Mouse (Mus musculus): ENCODE results near the gene Rb1. TPM values are rescaled to one million over a fixed set of nuclear protein-coding genes. Genes with fewer than 3 reads are reported as not detected.

Rb1 gene
- total and polyA plus RNA-seq, 3 experiments, result 6.3 to 13.2 TPM; not detected in 1

DNA sequence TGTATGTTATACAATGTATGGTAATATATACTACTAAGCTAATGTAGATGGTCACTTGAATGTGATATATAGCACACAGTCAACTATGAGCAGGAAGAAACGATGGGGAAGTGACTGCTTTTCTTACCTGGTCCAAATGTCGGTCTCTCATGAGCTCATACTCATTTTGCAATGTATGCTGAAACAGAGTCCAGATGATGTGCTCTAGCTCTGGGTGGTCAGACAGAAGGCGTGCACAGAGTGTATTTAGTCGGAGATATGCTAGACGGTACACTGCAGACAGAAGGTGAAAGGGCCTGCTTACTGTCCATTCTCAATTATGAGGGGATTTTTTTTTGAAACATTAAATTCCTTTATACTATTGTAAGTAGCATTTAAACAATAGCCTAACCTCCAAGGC is 114.1 kb downstream of the Rb1 start (continued):
- no peak for TF ChIP-seq TAL1 (IDR thresholded peaks at IDR 0.05; ENCODE audit: low read length)
- no peak for TF ChIP-seq HCFC1 (IDR thresholded peaks at IDR 0.05; ENCODE audit: low read depth, low read length)
- no peak for TF ChIP-seq SIN3A (IDR thresholded peaks at IDR 0.05; ENCODE audit: low read length)

DNA sequence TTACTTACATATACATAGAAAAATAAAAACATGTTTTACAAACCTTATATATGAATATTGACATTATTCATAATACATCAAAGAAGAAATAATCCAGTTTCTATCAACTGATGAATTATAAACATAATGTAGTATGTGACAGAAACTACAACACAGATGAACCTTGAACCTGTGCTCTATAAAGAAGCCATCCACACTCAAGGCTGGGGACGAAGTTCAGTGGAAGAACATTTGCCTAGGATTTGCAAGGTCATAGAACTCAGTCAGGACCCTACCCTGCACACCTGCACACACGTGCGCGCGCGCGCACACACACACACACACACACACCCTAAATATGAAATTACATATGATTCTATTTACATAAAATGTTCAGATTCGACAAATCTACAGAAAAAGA is 115.4 kb downstream of the Rb1 start:
- H3K4me1 ChIP-seq (ENCODE audit: control insufficient read depth in 1 of 2, insufficient read depth in 2 of 2, low read length in 2 of 2), result no peaks in the 10 kb centered on the region
- H3K9me3 ChIP-seq (replicated peaks; ENCODE audit: insufficient read depth, low read length), result no peaks in the 10 kb centered on the region
- H3K27me3 ChIP-seq (ENCODE audit: control insufficient read depth in 1 of 2, insufficient read depth in 2 of 2, low read length in 2 of 2), result no peaks in the 10 kb centered on the region
- TF ChIP-seq HCFC1 (IDR thresholded peaks at IDR 0.05; ENCODE audit: low read depth, low read length), result no peak
- TF ChIP-seq TBP (IDR thresholded peaks at IDR 0.05; ENCODE audit: low read depth, low read length), result no peak
- TF ChIP-seq ZC3H11A (IDR thresholded peaks at IDR 0.05; ENCODE audit: low read depth, low read length), result no peak
- no peak for TF ChIP-seq RAD21 (IDR thresholded peaks at IDR 0.05; ENCODE audit: low read depth, low read length)
- TF ChIP-seq NELFE (IDR thresholded peaks at IDR 0.05; ENCODE audit: low read depth, low read length), result no peak
- no peak for TF ChIP-seq JUND (IDR thresholded peaks at IDR 0.05; ENCODE audit: low read depth, low read length)
- TF ChIP-seq ETS1 (IDR thresholded peaks at IDR 0.05; ENCODE audit: low read depth, low read length), result no peak
- TF ChIP-seq CTCF (IDR thresholded peaks at IDR 0.05 in 2 of 3, conservative IDR thresholded peaks at IDR 0.05 in 1 of 3; ENCODE audit: control insufficient read depth in 1 of 3, insufficient read depth in 1 of 3, low read depth in 2 of 3, low read length in 3 of 3, poor library complexity in 1 of 3, severe bottlenecking in 1 of 3), result no peak
- TF ChIP-seq UBTF (IDR thresholded peaks at IDR 0.05; ENCODE audit: borderline replicate concordance, insufficient read depth, low read depth, low read length), result no peak
- no peak for TF ChIP-seq POLR2AphosphoS5 (IDR thresholded peaks at IDR 0.05; ENCODE audit: borderline replicate concordance, low read depth, low read length)
- TF ChIP-seq MYC (IDR thresholded peaks at IDR 0.05; ENCODE audit: low read depth, low read length), result no peak
- no peak for TF ChIP-seq TCF12 (IDR thresholded peaks at IDR 0.05; ENCODE audit: low read depth, low read length)
- no peak for TF ChIP-seq POLR2AphosphoS2 (IDR thresholded peaks at IDR 0.05; ENCODE audit: low read length)
- no peak for TF ChIP-seq ZMIZ1 (IDR thresholded peaks at IDR 0.05; ENCODE audit: low read depth, low read length)
- TF ChIP-seq EP300 (IDR thresholded peaks at IDR 0.05; ENCODE audit: low read depth in 1 of 2, low read length in 2 of 2), result no peak
- TF ChIP-seq BHLHE40 (IDR thresholded peaks at IDR 0.05; ENCODE audit: borderline replicate concordance, low read depth, low read length), result no peak
- H3K9ac ChIP-seq (ENCODE audit: control insufficient read depth, low read depth, low read length, poor library complexity, severe bottlenecking), result no peak overlapping the region
- no peaks in the 10 kb centered on the region for H3K79me2 ChIP-seq (ENCODE audit: control insufficient read depth, insufficient read depth, low read length, poor library complexity)
- H3K36me3 ChIP-seq (ENCODE audit: control insufficient read depth in 1 of 2, insufficient read depth in 2 of 2, low read length in 2 of 2), result no peaks in the 10 kb centered on the region; a peak in 1 of 4 replicates
- DNase-seq (ENCODE audit: low read depth, low spot score), result no peak
- no peak overlapping the region for H3K27ac ChIP-seq (ENCODE audit: control insufficient read depth, low read depth, low read length)
- H3K4me3 ChIP-seq (ENCODE audit: control insufficient read depth in 1 of 2, insufficient read depth in 1 of 2, low read depth in 2 of 2, low read length in 2 of 2), result no peak overlapping the region

DNA sequence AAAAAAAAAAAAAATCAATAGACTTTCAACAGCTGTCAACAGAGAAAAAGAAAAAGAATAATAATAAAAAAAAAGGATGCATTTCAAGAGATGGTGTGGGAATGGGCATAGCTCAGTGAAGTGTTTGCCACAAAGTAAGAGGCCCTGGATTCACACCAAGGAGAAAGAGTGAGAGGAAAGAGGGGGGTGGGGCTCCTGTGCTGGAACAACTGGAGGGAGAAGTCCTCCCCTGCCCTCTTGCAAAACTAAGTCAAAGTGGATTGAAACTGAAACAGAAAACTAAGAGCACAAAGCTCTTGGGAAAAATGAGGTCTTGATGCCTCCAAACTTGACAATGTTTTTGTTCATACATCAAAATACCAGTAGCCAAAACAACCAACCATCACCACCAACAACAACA is 116.4 kb downstream of the Rb1 start:
- no peak overlapping the region for H3K4me3 ChIP-seq (ENCODE audit: control insufficient read depth in 1 of 2, insufficient read depth in 1 of 2, low read depth in 2 of 2, low read length in 2 of 2)
- H3K27ac ChIP-seq (ENCODE audit: control insufficient read depth, low read depth, low read length), result no peak overlapping the region
- H3K9ac ChIP-seq (ENCODE audit: control insufficient read depth, low read depth, low read length, poor library complexity, severe bottlenecking), result no peak overlapping the region
- no peaks in the 10 kb centered on the region for H3K9me3 ChIP-seq (replicated peaks; ENCODE audit: insufficient read depth, low read length)
- H3K79me2 ChIP-seq (ENCODE audit: control insufficient read depth, insufficient read depth, low read length, poor library complexity), result no peaks in the 10 kb centered on the region
- DNase-seq (ENCODE audit: low read depth, low spot score), result no peak
- TF ChIP-seq CHD2 (IDR thresholded peaks at IDR 0.05; ENCODE audit: low read length), result no peak
- no peak for TF ChIP-seq MAZ (IDR thresholded peaks at IDR 0.05; ENCODE audit: low read depth, low read length)
- no peak for TF ChIP-seq MYB (IDR thresholded peaks at IDR 0.05; ENCODE audit: low read depth, low read length)
- TF ChIP-seq BHLHE40 (IDR thresholded peaks at IDR 0.05; ENCODE audit: borderline replicate concordance, low read depth, low read length), result no peak
- TF ChIP-seq GABPA (IDR thresholded peaks at IDR 0.05; ENCODE audit: low read depth, low read length), result no peak
- TF ChIP-seq ZKSCAN1 (IDR thresholded peaks at IDR 0.05; ENCODE audit: low read depth, low read length), result no peak
- TF ChIP-seq E2F4 (IDR thresholded peaks at IDR 0.05; ENCODE audit: borderline replicate concordance, low read depth, low read length), result no peak
- no peak for TF ChIP-seq KAT2A (conservative IDR thresholded peaks at IDR 0.05; ENCODE audit: low read depth, low read length)
- H3K4me1 ChIP-seq (ENCODE audit: control insufficient read depth in 1 of 2, insufficient read depth in 2 of 2, low read length in 2 of 2), result no peaks in the 10 kb centered on the region
- H3K27me3 ChIP-seq (ENCODE audit: control insufficient read depth in 1 of 2, insufficient read depth in 2 of 2, low read length in 2 of 2), result no peaks in the 10 kb centered on the region
- no peaks in the 10 kb centered on the region; a peak in 1 of 4 replicates for H3K36me3 ChIP-seq (ENCODE audit: control insufficient read depth in 1 of 2, insufficient read depth in 2 of 2, low read length in 2 of 2)

Measured in MEL (cell line).